Mouse (Mus musculus) spleen, postnatal 4 days (tissue): Measurements from ENCODE around the gene Zbtb20.

Experiments
- DNase-seq, 2 experiments: peaks; one replicate each; pipeline ENCODE4 v3.0.0; 2022; ENCODE audit warnings: low spot score in 2 of 2

Gene Zbtb20

DNA sequence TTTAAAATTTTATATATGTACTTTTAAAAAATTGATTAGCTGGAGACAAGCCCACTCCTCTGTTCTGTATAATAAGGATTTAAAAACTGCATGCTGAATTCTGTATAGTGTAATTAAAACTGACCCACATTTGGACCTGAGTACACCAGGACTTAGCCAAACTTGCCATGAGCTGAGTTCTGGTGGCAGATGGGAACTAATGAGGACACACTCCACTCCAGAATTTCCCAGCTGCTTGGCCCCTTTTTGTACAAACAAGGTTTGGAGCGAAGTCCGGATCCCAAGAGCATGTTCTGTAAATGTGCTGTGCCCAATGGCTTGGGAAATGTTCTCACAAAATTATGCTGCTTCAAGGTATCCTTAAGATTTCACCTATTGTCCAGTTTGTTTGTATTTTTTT, 204.7 kb downstream of the Zbtb20 start:
- no peak for DNase-seq

DNA sequence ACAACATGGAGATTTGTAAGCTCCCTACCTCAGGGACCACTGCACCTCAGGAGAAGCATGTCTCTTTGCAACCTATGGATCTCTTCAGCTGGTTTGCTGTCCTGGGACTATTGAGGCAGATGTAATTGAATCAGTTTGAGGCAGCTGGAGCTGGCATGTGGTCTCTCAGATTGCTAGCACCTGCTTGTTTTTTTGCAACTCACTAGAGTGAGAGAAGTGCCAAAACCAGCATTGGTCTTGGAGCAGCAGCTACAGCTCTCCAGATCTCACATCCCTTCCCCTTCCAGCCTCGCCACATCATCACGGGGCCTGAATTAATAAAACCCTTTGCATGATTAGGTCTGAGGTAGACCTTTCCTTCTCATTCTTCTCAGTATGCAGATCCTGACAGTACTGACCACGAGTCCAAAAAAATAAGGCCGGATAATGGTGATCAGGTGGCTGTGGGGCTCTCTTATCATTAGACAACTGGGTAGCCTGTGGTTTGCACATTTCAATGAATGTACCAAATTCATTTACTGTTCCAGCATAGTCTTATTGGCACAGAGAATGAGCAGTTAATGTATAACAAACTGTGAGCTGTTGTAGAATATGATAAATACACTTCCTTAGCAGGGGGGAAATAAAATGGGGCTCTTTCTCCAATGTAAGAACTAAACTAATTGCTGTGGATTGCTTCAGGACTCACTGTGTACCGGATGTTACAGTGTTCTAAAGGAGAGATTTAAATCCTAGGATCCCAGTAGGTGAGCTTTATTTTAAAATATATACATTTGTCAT, 205.4 kb downstream of the Zbtb20 start:
- DNase-seq: no peak

DNA sequence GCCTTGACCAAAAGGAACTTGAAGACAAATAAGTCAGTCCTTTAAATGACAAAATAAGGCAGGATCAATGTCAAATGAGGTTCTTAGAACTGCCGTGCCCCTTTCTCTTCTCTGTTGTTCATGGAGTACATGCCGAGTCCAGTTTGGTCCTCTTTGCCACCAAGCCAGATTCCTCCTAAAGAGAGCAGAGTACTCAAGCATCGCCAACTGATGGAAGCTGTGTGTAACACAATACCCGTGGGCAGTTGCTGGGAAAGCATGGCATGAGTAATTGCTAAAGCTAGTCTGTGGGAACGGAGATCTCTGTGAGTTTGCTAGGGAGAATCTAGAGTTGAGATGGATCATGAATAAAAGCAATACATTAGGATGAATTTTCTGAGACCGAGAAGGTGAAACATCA, 206.3 kb downstream of the Zbtb20 start:
- no peak for DNase-seq

DNA sequence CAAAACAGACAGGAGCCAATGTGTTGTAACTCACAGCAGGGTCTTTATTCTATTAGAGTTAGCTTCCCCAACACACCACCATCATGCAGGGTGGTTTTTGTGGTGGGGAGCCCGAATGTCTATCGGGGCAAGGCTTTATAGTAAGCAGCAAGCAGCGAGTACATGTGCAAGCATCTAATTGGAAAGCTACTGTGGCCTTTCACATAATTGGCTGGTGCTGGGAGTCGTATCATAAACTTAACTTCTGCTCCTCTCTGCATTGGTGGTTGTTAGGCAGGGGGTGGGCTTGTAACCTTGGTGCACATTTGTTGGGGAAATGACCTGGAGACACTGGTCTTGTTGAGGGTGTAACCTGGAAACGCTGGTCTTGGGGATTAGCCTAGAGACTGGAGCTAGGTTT, 207.1 kb downstream of the Zbtb20 start:
- no peak for DNase-seq

DNA sequence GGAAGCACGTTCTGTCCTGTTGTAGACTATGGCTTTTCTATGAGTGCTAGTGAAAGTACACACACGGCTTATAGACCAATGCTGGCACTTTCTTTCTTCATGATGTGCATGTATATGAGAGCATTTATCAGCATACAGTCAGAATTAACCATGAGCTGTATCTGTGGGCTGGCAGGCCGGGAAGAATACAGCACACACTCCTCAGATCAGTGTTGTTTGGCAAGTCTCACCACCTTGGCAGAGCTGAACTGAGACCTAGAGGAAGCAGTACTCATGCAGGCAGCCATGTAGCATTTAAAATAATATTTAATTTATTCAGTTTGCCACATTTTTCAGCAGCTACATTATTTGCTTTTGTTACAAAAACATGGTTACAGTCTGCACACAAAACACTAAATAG, 214.5 kb downstream of the Zbtb20 start:
- no peak for DNase-seq

GRCm38 (mm10) chr16:43094161-43094560, 218.5 kb downstream of the Zbtb20 start:
- DNase-seq: no peak

- DNase-seq: no peak
These were observed 219.1 kb downstream of the Zbtb20 start for GRCm38 (mm10) chr16:43094756-43095155.

- DNase-seq: no peak
These were observed 220.4 kb downstream of the Zbtb20 start for GRCm38 (mm10) chr16:43096040-43096439.

- DNase-seq: no peak
These were observed 222.5 kb downstream of the Zbtb20 start for GRCm38 (mm10) chr16:43098153-43098552.

GRCm38 (mm10) chr16:43098666-43099065, 223.0 kb downstream of the Zbtb20 start:
- DNase-seq: no peak

DNA sequence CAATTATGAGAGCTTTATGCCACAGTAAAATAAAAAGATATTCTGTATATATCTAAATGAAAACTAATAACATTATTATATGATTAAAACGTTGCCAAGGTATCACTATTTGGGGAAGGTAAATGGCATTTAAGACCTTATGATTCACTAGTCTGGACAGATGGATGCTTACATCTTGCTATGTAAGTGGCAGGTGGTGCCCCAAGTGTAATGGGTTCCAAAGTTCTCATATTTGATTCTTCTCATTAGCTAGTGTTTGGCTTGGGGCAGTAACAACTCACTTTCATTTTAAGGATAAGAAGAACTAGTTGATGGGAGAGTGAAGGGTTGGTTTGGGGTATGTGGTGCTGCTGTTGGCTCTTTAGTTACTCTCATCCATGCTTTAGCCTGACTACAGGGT, 235.6 kb downstream of the Zbtb20 start:
- DNase-seq: no peak

GRCm38 (mm10) chr16:43113968-43114367, 238.3 kb downstream of the Zbtb20 start:
- no peak for DNase-seq

DNA sequence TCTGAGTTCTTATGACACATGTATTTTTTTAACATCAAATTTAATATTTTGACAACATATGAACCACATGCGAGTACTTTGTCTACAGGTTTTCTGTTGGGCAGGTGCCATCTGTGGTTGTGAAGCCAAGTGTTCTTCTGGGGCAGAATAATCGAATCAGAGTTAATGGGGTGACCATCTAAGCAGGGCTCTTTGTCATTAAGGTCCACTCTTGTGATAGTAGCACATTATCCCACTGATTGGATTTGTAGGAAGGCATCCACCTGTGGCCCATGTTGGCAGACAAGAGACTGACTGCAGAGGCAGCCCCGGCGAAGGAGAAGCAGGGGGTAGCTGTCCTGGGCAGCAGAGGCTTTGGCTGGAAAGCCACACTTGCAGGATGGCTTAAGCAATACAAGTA, 254.3 kb downstream of the Zbtb20 start:
- no peak for DNase-seq

DNA sequence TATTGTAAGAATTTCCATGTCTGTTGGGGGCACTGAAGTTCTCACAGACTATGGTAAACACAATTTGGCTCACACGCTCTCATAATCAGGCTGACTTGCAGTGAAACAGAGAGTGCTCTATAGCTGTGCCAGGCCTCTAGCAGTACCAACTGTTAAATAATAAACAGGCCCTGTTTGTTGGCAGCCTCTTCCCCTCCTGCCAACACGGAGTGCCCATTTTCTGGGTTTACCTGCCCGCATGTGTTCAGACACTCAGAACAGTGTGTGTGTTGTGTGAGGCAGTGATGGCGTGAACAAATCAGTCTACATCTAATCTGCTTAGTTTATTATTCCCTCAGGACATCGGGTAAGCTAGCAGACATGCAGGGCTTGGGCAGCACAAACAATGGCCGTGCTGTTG, 254.9 kb downstream of the Zbtb20 start:
- no peak for DNase-seq

GRCm38 (mm10) chr16:43131077-43131476, 255.4 kb downstream of the Zbtb20 start:
- no peak for DNase-seq

DNA sequence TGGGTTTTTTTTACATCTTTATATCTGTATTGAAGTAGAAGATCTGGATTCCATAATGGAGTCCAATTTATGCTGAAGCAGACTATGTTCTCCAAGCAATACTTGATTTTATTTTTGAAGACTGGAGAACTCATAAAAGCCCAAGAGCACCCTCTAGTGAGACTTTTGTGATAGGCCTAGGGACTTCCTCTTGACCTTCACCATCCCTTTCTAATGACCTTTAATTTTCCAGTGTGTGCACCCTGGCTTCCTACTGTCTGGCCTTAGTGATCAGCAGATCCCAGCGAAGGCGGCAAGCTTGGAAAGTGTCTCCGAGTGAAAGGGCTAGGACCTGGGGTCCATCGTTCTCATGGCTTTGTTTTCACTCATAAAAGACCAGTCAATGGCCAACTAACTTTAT, 292.8 kb downstream of the Zbtb20 start:
- DNase-seq: no peak

DNA sequence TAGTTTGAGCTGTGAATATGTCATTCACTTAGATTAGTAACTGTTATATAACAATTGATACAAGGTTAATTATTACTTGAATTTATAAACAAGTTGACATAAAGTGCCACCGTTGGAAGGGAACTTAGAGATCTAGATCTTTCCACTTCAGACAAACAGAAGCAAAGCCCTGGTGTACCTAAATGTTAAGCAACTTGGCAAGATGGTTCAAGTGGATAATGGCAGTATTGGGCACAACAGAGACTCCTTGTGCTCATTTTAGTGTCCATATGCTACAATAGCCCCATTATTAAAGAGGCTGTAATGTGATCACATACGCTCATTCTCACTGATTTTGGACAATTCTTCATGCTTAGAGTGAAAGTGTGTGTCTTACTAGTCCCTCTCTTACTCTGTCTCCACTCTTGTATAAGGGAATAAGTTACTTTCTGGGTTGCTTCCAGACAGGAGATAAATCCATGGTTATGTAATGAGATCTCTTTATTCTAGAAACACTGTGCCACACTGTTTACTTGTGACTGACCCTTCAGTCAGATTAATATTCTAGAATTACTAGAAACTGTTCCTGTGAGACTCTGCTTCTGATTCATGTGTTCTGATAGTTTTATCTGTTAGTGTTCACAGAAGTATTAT, 293.7 kb downstream of the Zbtb20 start:
- no peak for DNase-seq

GRCm38 (mm10) chr16:43172139-43172538, 296.5 kb downstream of the Zbtb20 start:
- DNase-seq: no peak

- DNase-seq: no peak
These were observed 297.2 kb downstream of the Zbtb20 start for GRCm38 (mm10) chr16:43172912-43173311.

DNA sequence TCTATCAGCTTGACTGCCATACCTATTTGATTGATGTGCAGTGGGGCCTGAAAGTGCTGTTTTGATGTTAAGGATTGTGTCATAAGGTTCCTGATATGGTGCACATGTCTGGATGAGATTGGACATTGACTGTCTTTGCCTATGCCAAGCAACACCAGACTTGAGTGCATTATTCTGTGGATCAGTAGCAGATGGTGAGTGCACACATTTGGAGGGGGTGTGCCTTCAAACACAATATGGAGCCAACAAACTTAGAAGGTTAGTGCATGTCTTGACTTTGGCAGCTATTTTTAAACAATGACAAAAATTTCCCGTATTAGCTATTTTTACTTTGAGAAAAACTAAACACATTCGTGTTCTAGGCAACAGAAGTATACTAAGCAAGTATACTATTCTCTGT, 299.1 kb downstream of the Zbtb20 start:
- DNase-seq: no peak

DNA sequence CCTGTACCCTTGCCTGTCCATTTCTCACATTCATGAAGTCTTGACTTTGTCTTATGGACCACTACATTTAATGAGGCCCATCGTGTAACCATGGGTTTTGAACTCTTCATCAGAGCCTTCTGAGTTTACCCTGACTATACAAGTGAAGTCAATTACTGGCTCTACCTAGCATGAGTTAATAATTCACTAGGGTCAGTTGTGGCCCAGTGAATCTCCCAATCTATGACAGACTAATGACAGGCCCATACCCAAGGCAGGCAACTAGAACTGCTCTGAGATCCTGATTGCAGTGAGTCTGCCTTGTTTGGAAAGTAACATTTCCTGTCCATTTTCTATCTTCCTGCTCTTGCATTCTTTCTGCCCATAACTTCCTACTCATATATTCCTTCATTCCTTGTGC, 305.4 kb downstream of the Zbtb20 start:
- no peak for DNase-seq

GRCm38 (mm10) chr16:43190390-43190789, 314.7 kb downstream of the Zbtb20 start:
- no peak for DNase-seq

DNA sequence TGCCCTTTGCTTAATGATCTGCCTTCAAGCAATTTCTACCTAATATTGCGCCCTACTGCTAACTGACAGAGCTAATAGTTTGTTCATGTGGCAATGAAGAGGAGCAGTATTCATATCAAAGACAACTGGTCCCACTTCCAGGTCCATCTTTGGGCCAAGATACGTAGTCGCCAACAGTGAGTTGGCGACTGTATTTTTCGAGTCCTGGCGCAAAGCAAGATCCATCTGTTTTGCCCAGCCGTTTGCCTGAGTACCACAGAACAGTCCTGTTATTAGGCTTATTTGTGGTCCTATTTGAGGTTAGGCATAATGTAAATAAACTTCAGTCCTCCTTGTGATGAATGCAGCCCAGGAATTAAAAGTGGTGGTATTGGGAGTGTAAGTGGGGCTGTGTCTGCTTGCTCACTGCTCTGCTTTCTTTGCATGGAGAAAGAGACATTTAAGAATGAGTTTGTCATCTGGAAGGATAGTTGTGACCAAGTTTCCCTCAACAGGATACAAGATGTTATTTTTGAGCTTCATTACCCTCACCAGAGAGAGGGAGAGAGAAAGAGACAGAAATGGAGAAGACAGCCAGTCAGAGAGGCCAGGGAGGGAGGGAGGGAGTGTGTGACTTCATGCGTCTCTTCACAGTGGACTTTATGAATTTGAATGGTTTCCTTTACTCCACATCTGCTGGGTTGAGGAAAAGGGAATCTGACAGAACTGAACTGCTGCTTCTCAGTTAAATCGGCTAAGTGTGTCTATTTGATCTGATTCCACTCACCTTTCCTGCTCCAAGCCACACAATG, 315.6 kb downstream of the Zbtb20 start:
- DNase-seq: no peak
